Mouse (Mus musculus): ENCODE data around the gene Itga7. TPM values are rescaled to one million over a fixed set of nuclear protein-coding genes. Genes with fewer than 3 reads are reported as not detected.
A peak's percentile ranks its signal among the peaks of the same experiment; 100 is the strongest.

Itga7 gene
- polyA plus RNA-seq, 1 experiment = 96.2 TPM

DNA sequence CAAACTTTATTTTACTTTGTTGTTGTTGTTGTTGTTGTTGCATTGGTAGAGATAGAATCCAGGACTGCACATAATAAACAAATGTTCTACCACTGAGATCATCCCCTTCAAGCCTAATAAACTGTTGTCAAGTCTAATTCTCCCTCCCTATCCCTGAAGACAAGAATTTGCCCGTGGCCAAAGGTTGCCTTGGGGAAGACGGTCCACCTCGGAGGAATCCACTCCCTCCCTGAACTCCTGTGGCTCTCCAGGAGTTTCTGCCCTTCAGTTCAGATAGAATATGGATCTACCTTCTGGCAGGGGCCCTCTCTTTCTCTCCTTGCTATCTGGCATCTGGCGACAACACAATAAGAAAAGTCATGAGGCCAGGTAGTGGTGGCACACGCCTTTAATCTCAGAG lies 28.8 kb upstream of the Itga7 start:
- WGBS = 59% methylated on average over 5 of the region's 5 CpGs

DNA sequence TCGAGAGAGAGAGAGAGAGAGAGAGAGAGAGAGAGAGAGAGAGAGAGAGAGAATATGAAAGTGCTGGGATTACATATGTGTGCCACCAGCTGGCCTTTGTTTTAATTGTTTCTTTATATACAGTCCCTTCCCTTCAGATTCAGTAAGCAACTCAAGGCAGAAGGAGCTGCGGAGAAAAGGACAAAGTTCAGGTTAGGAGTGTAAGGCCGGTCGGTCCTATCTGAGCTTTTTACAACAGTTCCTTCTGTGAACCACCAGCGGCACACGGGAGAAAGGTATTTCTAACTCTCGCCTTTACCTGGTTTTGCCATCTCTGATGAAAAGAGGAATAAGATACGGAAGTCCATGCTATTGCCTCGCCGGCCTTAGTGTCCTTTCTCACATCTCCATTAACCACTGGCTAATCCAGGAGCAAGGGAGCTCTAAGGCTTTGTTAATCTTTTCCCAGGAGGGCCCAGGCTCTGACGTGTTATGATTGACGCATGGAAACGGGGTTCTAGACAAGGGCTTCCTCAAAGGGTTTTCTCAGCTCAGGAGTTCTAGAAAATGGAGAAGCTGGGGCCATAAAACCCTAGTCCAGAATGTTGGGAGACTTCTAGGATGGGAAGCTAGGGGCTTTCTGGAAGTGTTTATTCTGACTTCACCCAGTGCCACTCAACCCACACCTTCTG lies 24.7 kb upstream of the Itga7 start:
- no peak for TF ChIP-seq POLR2A (IDR thresholded peaks at IDR 0.05; ENCODE audit: borderline replicate concordance, insufficient read depth, low read length)
- TF ChIP-seq CTCF (IDR thresholded peaks at IDR 0.05; ENCODE audit: borderline replicate concordance, insufficient read depth, low read depth, low read length) = no peak
- peak overlapping the region; percentile 41; the same call in 1 of the 2 replicates for H3K27ac ChIP-seq (ENCODE audit: insufficient read depth, low read length)
- peaks cover 5% of the 10 kb centered on the region for H3K4me1 ChIP-seq (ENCODE audit: control insufficient read depth, insufficient read depth, low read length)
- WGBS = 81% methylated on average over 13 of the region's 13 CpGs
- H3K27me3 ChIP-seq (ENCODE audit: control insufficient read depth, insufficient read depth, low read length) = no peaks in the 10 kb centered on the region
- H3K4me3 ChIP-seq (replicated peaks; ENCODE audit: insufficient read depth, low read depth, low read length) = peak overlapping the region; percentile 60
- DNase-seq = no peak

More for the DNA sequence above, 28.8 kb upstream of the Itga7 start:
- Histone ChIP-seq H3K27ac (ENCODE audit: insufficient read depth, low read length) (no peak overlapping the region), H3K27me3 (ENCODE audit: control insufficient read depth, insufficient read depth, low read length) (no peaks in the 10 kb centered on the region), H3K4me1 (ENCODE audit: control insufficient read depth, insufficient read depth, low read length) (no peaks in the 10 kb centered on the region; the same call in 1 of the 2 replicates), H3K4me3 (replicated peaks; ENCODE audit: insufficient read depth, low read depth, low read length) (no peak overlapping the region)
- no peak for DNase-seq
- TF ChIP-seq CTCF (IDR thresholded peaks at IDR 0.05; ENCODE audit: borderline replicate concordance, insufficient read depth, low read depth, low read length) = no peak
- no peak for TF ChIP-seq POLR2A (IDR thresholded peaks at IDR 0.05; ENCODE audit: borderline replicate concordance, insufficient read depth, low read length)

DNA sequence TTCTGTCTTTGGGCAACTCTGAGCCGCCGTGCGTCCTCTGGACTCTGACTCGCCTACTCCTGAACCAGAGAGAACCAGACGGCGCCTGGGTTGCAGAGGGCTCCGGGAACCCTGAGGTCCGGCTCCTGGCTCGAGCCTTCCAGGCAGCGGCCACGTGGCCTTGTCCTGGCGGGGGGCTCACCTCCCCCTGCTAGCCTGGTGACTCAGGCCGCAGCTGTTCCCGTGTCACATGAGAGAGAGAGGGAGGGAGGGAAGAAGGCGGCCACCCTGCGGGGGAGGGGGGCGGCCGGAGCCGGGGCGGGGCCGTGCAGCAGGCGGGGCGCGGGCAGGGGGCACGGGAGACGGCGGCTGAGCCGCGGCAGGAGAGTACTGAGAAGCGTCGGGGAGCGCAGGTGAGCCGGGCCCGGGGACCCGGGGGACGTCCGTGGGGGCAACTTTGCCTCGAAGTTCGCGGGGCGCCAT lies 24.0 kb upstream of the Itga7 start:
- 1% methylated on average over 39 of the region's 41 CpGs for WGBS
- Histone ChIP-seq H3K27me3 (ENCODE audit: control insufficient read depth, insufficient read depth, low read length) (no peaks in the 10 kb centered on the region), H3K4me3 (replicated peaks; ENCODE audit: insufficient read depth, low read depth, low read length) (peak overlapping the region; percentile 60), H3K4me1 (ENCODE audit: control insufficient read depth, insufficient read depth, low read length) (peaks cover 5% of the 10 kb centered on the region), H3K27ac (ENCODE audit: insufficient read depth, low read length) (peak overlapping the region; percentile 41; the same call in 1 of the 2 replicates)
- TF ChIP-seq POLR2A (IDR thresholded peaks at IDR 0.05; ENCODE audit: borderline replicate concordance, insufficient read depth, low read length) (no peak), CTCF (IDR thresholded peaks at IDR 0.05; ENCODE audit: borderline replicate concordance, insufficient read depth, low read depth, low read length) (no peak)
- DNase-seq = peak; percentile 64 to 71

DNA sequence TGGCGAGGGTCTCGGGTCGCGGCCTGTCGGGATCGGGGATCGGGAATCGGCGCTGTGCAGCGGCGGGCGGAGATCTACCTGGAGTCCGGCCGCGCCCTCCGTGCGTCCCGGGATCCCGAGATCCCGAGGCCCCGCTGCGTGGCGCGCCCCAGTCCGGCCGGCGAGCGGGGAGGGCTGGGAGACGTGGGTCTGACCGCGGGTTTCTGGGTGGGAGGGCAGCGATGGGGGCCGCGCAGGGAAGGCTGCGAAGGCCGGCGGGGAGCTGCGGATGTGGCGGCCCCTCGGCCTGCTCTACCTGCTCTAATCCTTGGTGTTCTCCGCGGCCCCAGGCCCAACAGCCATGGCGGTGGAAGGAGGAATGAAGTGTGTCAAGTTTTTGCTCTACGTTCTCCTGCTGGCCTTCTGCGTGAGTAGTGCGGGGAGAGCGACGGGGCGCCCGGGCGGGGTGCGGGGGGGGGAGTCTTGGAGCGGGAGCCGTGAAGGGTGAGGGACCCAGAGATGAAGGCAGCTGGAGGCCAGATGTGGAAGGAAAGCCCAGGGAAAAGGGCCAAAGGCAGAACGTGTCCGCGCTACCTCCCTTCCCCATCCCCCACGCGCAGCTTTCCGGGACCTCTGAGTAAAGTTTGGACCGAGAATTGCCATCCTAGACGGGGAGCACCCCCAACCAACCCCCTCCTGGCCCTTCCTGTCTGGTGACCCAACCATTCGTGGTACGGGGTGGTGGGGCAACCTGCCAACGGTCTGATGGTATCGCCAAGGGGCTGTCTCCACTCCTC lies 23.4 kb upstream of the Itga7 start:
- peaks cover 5% of the 10 kb centered on the region for H3K4me1 ChIP-seq (ENCODE audit: control insufficient read depth, insufficient read depth, low read length)
- WGBS = 2% methylated on average over 46 of the region's 66 CpGs
- peak overlapping the region; percentile 60 for H3K4me3 ChIP-seq (replicated peaks; ENCODE audit: insufficient read depth, low read depth, low read length)
- DNase-seq = no peak
- H3K27me3 ChIP-seq (ENCODE audit: control insufficient read depth, insufficient read depth, low read length) = no peaks in the 10 kb centered on the region
- no peak for TF ChIP-seq CTCF (IDR thresholded peaks at IDR 0.05; ENCODE audit: borderline replicate concordance, insufficient read depth, low read depth, low read length)
- no peak overlapping the region; the same call in 1 of the 2 replicates for H3K27ac ChIP-seq (ENCODE audit: insufficient read depth, low read length)

DNA sequence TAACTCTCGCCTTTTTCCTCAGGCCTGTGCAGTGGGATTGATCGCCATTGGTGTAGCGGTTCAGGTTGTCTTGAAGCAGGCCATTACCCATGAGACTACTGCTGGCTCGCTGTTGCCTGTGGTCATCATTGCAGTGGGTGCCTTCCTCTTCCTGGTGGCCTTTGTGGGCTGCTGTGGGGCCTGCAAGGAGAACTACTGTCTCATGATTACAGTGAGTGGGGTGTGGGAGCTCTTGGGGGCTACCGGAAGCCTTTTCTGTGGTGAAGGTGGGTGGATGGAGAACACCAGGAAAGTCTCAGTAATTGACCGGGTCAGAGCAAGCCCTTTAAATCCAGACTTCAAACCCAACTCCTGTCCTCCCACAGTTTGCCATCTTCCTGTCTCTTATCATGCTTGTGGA lies 22.2 kb upstream of the Itga7 start:
- 73% methylated on average over 6 of the region's 6 CpGs for WGBS
- TF ChIP-seq POLR2A (IDR thresholded peaks at IDR 0.05; ENCODE audit: borderline replicate concordance, insufficient read depth, low read length) (no peak), CTCF (IDR thresholded peaks at IDR 0.05; ENCODE audit: borderline replicate concordance, insufficient read depth, low read depth, low read length) (no peak)

DNA sequence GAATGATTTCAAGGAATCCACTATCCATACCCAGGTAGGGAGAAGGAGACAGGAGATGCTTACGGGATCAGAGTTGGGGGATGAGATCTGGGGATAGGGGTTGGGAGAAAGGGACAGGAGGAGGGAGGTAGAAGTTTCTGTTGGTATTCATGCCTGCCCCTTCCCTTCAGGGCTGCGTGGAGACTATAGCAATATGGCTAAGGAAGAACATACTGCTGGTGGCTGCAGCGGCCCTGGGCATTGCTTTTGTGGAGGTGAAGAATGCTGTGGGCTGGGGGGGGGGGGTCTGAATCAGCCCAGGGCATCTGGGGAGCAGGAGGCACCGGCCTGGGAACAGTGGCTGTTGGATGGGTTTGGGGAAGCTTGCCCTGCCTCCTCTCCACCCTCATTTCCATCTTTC lies 21.4 kb upstream of the Itga7 start:
- Histone ChIP-seq H3K4me3 (replicated peaks; ENCODE audit: insufficient read depth, low read depth, low read length) (no peak overlapping the region), H3K27ac (ENCODE audit: insufficient read depth, low read length) (no peak overlapping the region), H3K27me3 (ENCODE audit: control insufficient read depth, insufficient read depth, low read length) (no peaks in the 10 kb centered on the region), H3K4me1 (ENCODE audit: control insufficient read depth, insufficient read depth, low read length) (peaks cover 10% of the 10 kb centered on the region)
- no peak for DNase-seq
- TF ChIP-seq CTCF (IDR thresholded peaks at IDR 0.05; ENCODE audit: borderline replicate concordance, insufficient read depth, low read depth, low read length) (no peak), POLR2A (IDR thresholded peaks at IDR 0.05; ENCODE audit: borderline replicate concordance, insufficient read depth, low read length) (no peak)
- WGBS = 72% methylated on average over 4 of the region's 4 CpGs

More for the DNA sequence above, 22.2 kb upstream of the Itga7 start:
- no peak overlapping the region for H3K27ac ChIP-seq (ENCODE audit: insufficient read depth, low read length)
- H3K4me3 ChIP-seq (replicated peaks; ENCODE audit: insufficient read depth, low read depth, low read length) = no peak overlapping the region
- H3K4me1 ChIP-seq (ENCODE audit: control insufficient read depth, insufficient read depth, low read length) = peaks cover 5% of the 10 kb centered on the region
- H3K27me3 ChIP-seq (ENCODE audit: control insufficient read depth, insufficient read depth, low read length) = no peaks in the 10 kb centered on the region
- no peak for DNase-seq

DNA sequence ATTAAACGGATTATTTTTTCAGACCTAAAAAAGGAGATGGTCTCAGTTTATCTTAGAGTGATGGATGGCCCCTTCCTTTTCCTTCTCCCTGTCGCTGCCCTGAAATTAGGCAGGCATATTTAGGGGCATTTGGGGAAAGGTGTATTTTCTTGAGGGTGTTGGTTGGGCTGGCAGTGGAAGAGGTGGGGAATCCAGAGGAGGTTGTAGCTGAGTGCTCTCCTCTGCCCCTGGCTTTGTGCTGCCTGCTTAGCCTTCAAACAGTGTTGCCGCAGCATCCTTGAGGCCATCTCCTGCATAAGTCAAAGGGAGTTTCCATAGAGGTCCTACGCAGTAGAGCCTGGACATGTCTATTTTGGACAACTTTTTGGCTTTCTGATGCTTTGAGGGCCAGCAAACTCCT lies 20.8 kb upstream of the Itga7 start:
- no peak overlapping the region for H3K27ac ChIP-seq (ENCODE audit: insufficient read depth, low read length)
- H3K4me3 ChIP-seq (replicated peaks; ENCODE audit: insufficient read depth, low read depth, low read length) = no peak overlapping the region
- 45% methylated on average over 4 of the region's 4 CpGs for WGBS
- TF ChIP-seq CTCF (IDR thresholded peaks at IDR 0.05; ENCODE audit: borderline replicate concordance, insufficient read depth, low read depth, low read length) = no peak
- TF ChIP-seq POLR2A (IDR thresholded peaks at IDR 0.05; ENCODE audit: borderline replicate concordance, insufficient read depth, low read length) = no peak
- DNase-seq = no peak
- peaks cover 15% of the 10 kb centered on the region for H3K4me1 ChIP-seq (ENCODE audit: control insufficient read depth, insufficient read depth, low read length)
- no peaks in the 10 kb centered on the region for H3K27me3 ChIP-seq (ENCODE audit: control insufficient read depth, insufficient read depth, low read length)

DNA sequence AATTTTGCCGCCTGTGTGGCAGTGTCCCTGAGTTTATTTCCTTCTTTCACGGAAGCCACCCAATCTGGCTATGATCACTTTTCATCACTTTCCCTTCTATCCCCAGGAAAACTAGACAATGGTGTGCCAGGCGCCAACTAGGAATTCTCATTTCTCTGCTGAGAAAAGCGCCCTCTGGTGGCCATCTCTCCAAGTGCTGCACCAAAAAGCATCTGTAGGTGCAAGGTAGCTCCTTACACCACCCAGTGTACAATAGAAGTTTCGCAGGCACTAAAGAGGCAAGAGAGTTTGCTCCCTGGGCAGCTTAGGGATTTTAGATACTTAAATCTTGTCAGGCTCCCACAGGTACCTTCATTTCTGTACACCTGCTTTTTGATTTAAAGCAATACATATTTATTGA lies 20.4 kb upstream of the Itga7 start:
- WGBS = 3% methylated on average over 5 of the region's 5 CpGs
- Histone ChIP-seq H3K4me1 (ENCODE audit: control insufficient read depth, insufficient read depth, low read length) (peaks cover 19% of the 10 kb centered on the region), H3K27me3 (ENCODE audit: control insufficient read depth, insufficient read depth, low read length) (no peaks in the 10 kb centered on the region), H3K27ac (ENCODE audit: insufficient read depth, low read length) (no peak overlapping the region), H3K4me3 (replicated peaks; ENCODE audit: insufficient read depth, low read depth, low read length) (no peak overlapping the region)
- peak; percentile 88 to 95 for DNase-seq
- TF ChIP-seq POLR2A (IDR thresholded peaks at IDR 0.05; ENCODE audit: borderline replicate concordance, insufficient read depth, low read length) (no peak), CTCF (IDR thresholded peaks at IDR 0.05; ENCODE audit: borderline replicate concordance, insufficient read depth, low read depth, low read length) (peak; percentile 96)
